Mouse (Mus musculus) left cerebral cortex, postnatal 25 days (tissue): ENCODE data around the gene Tns1. TPM values are rescaled to one million over a fixed set of nuclear protein-coding genes. Genes with fewer than 3 reads are reported as not detected.

Experiments
- DNase-seq, 2 experiments: peaks; one replicate each; pipeline ENCODE4 v3.0.0; 2022; ENCODE audit warnings: low spot score in 2 of 2, mixed read lengths in 1 of 2
- intact Hi-C: fragments of 180-260 bp; cut with DNase I; formaldehyde crosslinking; loops from one replicate; pipeline ENCODE4 v1.15.1; 2025
- total RNA-seq, 2 experiments: library from RNA; stranded (reverse); gene quantifications; 2 replicates each; pipeline ENCODE4 v1.2.3; 2021

Tns1 gene
- total RNA-seq, 2 experiments from 2014 or later, result 35.1 to 40.3 TPM

GRCm38 (mm10) chr1:73954015-73954408, 170.2 kb downstream of the Tns1 start:
- intact Hi-C loops, result no loop called here
- DNase-seq, result no peak

- DNase-seq, result no peak
- intact Hi-C loops, result no loop called here
Measured at GRCm38 (mm10) chr1:73953317-73954014, 170.8 kb downstream of the Tns1 start.

- intact Hi-C loops, result no loop called here
- no peak for DNase-seq
Measured at GRCm38 (mm10) chr1:73952598-73952997, 171.7 kb downstream of the Tns1 start.

- peak in 1 of 2 experiments; percentile 71 for DNase-seq
- intact Hi-C loops, result no loop called here
Measured at GRCm38 (mm10) chr1:73951178-73951577, 173.1 kb downstream of the Tns1 start.

- intact Hi-C loops, result no loop called here
- DNase-seq, result no peak
Measured at GRCm38 (mm10) chr1:73948757-73949156, 175.5 kb downstream of the Tns1 start.

- intact Hi-C loops, result no loop called here
- DNase-seq, result peak in 1 of 2 experiments; percentile 52
Measured at GRCm38 (mm10) chr1:73947525-73948304, 176.5 kb downstream of the Tns1 start.

- no peak for DNase-seq
- intact Hi-C loops, result no loop called here
Measured at GRCm38 (mm10) chr1:73946701-73947100, 177.5 kb downstream of the Tns1 start.

- DNase-seq, result peak; percentile 27 to 55
- intact Hi-C loops, result no loop called here
Measured at GRCm38 (mm10) chr1:73944393-73944792, 179.9 kb downstream of the Tns1 start.

- intact Hi-C loops, result no loop called here
- DNase-seq, result peak; percentile 37 to 68
Measured at GRCm38 (mm10) chr1:73943667-73944289, 180.5 kb downstream of the Tns1 start.

- intact Hi-C loops, result no loop called here
- peak in 1 of 2 experiments; percentile 14 for DNase-seq
Measured at GRCm38 (mm10) chr1:73943255-73943654, 181.0 kb downstream of the Tns1 start.

- intact Hi-C loops, result no loop called here
- DNase-seq, result peak in 1 of 2 experiments; percentile 15
Measured at GRCm38 (mm10) chr1:73942243-73942642, 182.0 kb downstream of the Tns1 start.

- intact Hi-C loops, result no loop called here
- DNase-seq, result no peak
Measured at GRCm38 (mm10) chr1:73941697-73942096, 182.6 kb downstream of the Tns1 start.

GRCm38 (mm10) chr1:73940491-73941204, 183.6 kb downstream of the Tns1 start:
- DNase-seq, result no peak
- intact Hi-C loops, result no loop called here

- intact Hi-C loops, result no loop called here
- DNase-seq, result no peak
Measured at GRCm38 (mm10) chr1:73938597-73938996, 185.7 kb downstream of the Tns1 start.

- no peak for DNase-seq
- intact Hi-C loops, result no loop called here
Measured at GRCm38 (mm10) chr1:73937805-73938204, 186.4 kb downstream of the Tns1 start.

- DNase-seq, result no peak
- intact Hi-C loops, result no loop called here
Measured at GRCm38 (mm10) chr1:73936537-73936936, 187.7 kb downstream of the Tns1 start.

- intact Hi-C loops, result no loop called here
Measured at GRCm38 (mm10) chr1:73935442-73936080, 188.7 kb downstream of the Tns1 start.

GRCm38 (mm10) chr1:73933146-73933490, 191.1 kb downstream of the Tns1 start:
- intact Hi-C loops, result no loop called here
- DNase-seq, result peak; percentile 53 to 82

More at GRCm38 (mm10) chr1:73935442-73936080, 188.7 kb downstream of the Tns1 start:
- peak in 1 of 2 experiments; percentile 49 for DNase-seq

GRCm38 (mm10) chr1:73932421-73933145, 191.7 kb downstream of the Tns1 start:
- no peak for DNase-seq
- intact Hi-C loops, result no loop called here
